Mouse (Mus musculus) stomach, postnatal 0 days (tissue): ENCODE results near the gene H2-Q2.
"Not testable (repeated sequence)": the region's sequence is repeated elsewhere in the genome, so short reads cannot be mapped to it uniquely, and the experiment has no call there.

ENCODE experiments used
- CTCF ChIP-seq: IDR thresholded peaks from 2 replicates; pipeline ENCODE4 v1.5.1; 2016; ENCODE audit warnings: antibody characterized with exemption, low read depth, mild to moderate bottlenecking, moderate library complexity
- EP300 ChIP-seq: optimal IDR thresholded peaks from 2 replicates; pipeline ENCODE3; 2016; ENCODE audit warnings: antibody characterized with exemption

GRCm38 (mm10) chr17:35347659-35348058 lies 5.6 kb downstream of the H2-Q2 start:
- not testable (repeated sequence) for TF ChIP-seq EP300, CTCF
